Mouse (Mus musculus): ENCODE results near the gene Pogz. TPM values are rescaled to one million over a fixed set of nuclear protein-coding genes. Genes with fewer than 3 reads are reported as not detected.
A peak's percentile ranks its signal among the peaks of the same experiment; 100 is the strongest.

The Pogz gene
- 23.8 and 24.3 TPM in 2 replicates for polyA plus RNA-seq (2014; fragmentation: Nextera tagmentation; extraction: Ambion mirVana)

DNA sequence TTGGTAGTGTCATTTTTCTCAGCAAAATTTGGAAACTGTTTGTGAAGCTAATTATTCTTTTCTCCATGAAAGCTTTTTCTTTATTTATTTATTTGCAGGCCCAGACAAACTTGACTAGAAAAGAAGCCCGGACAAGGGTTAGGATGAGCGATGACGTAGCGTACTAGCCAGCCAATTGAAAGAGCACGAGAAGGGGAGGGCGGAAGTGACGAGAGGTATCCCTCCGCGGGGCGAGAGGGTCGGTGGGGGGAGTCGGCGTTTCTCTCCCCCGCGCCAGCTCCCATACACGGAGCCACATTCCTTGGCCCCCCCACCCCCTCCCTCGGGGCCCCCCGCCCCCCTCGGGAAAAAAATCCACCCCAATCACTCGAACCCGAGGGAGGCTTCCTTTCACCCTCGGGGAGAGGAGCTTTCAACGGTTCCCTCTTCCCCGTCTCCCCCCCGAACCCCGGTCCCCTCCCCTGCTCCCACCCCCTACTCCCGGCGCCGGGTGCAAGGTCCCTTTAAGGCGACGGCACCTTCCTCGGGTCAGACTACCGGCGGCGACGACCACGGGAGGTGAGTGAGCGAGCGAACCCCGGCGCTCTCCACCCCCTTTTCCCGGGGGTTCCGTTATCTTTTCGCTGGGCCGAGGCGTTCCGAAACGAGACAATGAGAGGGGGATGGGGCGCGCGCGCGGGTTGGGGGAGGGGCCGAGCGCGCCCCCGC is at the start of gene Pogz:
Gene Pogz, plus strand, starts transcription at position 385 of the 708 bp plus-strand sequence.
- Histone ChIP-seq H3K27me3 (ENCODE audit: control insufficient read depth, insufficient read depth, low read length) (no peaks in the 10 kb centered on the region), H3K4me3 (ENCODE audit: low read depth, low read length) (peak within 1 kb of the TSS; percentile 64)
- under 1% methylated on average over 38 of the region's 57 CpGs for WGBS

DNA sequence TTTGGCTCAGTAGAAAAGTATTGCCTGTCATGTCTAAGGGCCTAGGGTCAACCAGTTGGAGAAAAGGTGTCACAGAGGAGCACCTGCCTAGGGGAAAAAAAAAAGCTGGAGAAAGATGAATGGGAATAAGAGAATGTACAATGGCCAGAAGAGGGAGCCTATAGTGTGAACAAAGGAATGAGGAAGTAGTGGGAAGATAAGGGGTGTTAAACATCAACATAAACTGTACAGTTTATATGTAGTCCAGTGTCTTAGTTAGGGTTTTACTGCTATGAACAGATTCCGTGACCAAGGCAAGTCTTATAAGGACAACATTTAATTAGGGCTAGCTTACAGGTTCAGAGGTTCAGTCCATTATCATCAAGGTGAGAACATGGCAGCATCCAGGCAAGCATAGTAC is 48.3 kb upstream of the Pogz start:
- Histone ChIP-seq H3K9me3 (ENCODE audit: control insufficient read depth, low read length) (no peaks in the 10 kb centered on the region), H3K27me3 (ENCODE audit: control insufficient read depth, insufficient read depth, low read length) (no peaks in the 10 kb centered on the region), H3K4me3 (ENCODE audit: low read depth, low read length) (no peak overlapping the region), H3K9ac (ENCODE audit: low read depth, low read length) (no peak overlapping the region), H3K4me1 (replicated peaks; ENCODE audit: control insufficient read depth, insufficient read depth, low read length) (no peaks in the 10 kb centered on the region; the same call in 1 of the 2 replicates), H3K36me3 (ENCODE audit: control insufficient read depth, insufficient read depth, low read length) (no peaks in the 10 kb centered on the region), H3K4me2 (replicated peaks; ENCODE audit: low read depth, low read length) (no peak overlapping the region), H3K27ac (ENCODE audit: low read depth, low read length) (no peak overlapping the region)
- 94% methylated on average over 1 of the region's 1 CpGs for WGBS
- ATAC-seq (ENCODE audit: low FRiP score) (no peak), DNase-seq (ENCODE audit: low spot score) (no peak)

More for the DNA sequence above, at the start of gene Pogz:
- ATAC-seq (ENCODE audit: low FRiP score) (peak; percentile 96), DNase-seq (ENCODE audit: low spot score) (peak; percentile 96)
- H3K27ac ChIP-seq (ENCODE audit: low read depth, low read length): peak within 1 kb of the TSS; percentile 97
- no peaks in the 10 kb centered on the region for H3K9me3 ChIP-seq (ENCODE audit: control insufficient read depth, low read length)
- H3K4me2 ChIP-seq (replicated peaks; ENCODE audit: low read depth, low read length): peak within 1 kb of the TSS; percentile 48
- H3K4me1 ChIP-seq (replicated peaks; ENCODE audit: control insufficient read depth, insufficient read depth, low read length): no peaks in the 10 kb centered on the region
- H3K9ac ChIP-seq (ENCODE audit: low read depth, low read length): peak within 1 kb of the TSS; percentile 83
- no peaks in the 10 kb centered on the region for H3K36me3 ChIP-seq (ENCODE audit: control insufficient read depth, insufficient read depth, low read length)

DNA sequence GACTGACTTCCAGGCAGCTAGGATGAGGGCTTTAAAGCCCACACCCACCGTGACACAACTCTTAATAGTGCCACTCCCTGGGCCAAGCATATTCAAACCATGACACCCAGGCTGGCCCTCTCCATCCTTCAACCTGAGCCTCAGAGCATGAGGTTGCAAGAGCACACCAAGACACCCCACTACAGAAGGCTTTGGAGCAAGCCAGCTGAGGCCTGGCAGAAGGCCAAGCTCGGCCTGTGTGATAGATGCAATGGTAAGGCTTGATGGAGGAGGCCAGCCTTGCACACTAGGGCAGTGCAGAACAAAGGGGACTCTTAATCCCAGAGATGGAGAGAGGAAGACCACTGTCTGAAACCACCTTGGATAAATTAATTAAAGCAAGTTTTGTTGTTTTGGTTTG is 47.9 kb upstream of the Pogz start:
- H3K36me3 ChIP-seq (ENCODE audit: control insufficient read depth, insufficient read depth, low read length): no peaks in the 10 kb centered on the region
- no peaks in the 10 kb centered on the region for H3K27me3 ChIP-seq (ENCODE audit: control insufficient read depth, insufficient read depth, low read length)
- no peaks in the 10 kb centered on the region; the same call in 1 of the 2 replicates for H3K4me1 ChIP-seq (replicated peaks; ENCODE audit: control insufficient read depth, insufficient read depth, low read length)
- H3K27ac ChIP-seq (ENCODE audit: low read depth, low read length): no peak overlapping the region
- H3K4me3 ChIP-seq (ENCODE audit: low read depth, low read length): no peak overlapping the region
- 92% methylated on average over 2 of the region's 2 CpGs for WGBS
- no peaks in the 10 kb centered on the region for H3K9me3 ChIP-seq (ENCODE audit: control insufficient read depth, low read length)
- H3K9ac ChIP-seq (ENCODE audit: low read depth, low read length): no peak overlapping the region
- H3K4me2 ChIP-seq (replicated peaks; ENCODE audit: low read depth, low read length): no peak overlapping the region
- DNase-seq (ENCODE audit: low spot score) (no peak), ATAC-seq (ENCODE audit: low FRiP score) (no peak)

DNA sequence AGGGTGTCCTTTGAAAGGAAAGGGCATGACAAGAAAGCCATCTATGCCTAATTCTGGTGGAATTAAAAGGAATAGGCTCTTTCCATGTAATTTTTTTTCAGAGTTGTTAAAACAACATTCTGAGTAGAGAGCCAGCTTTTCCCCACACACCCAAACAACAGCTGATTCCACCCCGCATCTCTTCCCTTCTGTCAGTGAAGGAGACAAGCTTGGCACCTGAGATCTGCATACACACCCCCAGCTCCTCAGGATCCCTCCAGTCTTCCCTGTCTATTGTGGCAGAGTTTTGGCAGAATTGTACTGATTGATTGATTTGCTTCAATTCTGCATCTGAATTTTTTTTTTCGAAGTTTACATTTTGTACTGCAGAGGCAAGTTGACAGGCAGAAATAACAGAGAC is 45.1 kb upstream of the Pogz start:
- Histone ChIP-seq H3K4me1 (replicated peaks; ENCODE audit: control insufficient read depth, insufficient read depth, low read length) (no peaks in the 10 kb centered on the region), H3K27ac (ENCODE audit: low read depth, low read length) (no peak overlapping the region), H3K36me3 (ENCODE audit: control insufficient read depth, insufficient read depth, low read length) (no peaks in the 10 kb centered on the region), H3K9ac (ENCODE audit: low read depth, low read length) (no peak overlapping the region), H3K4me2 (replicated peaks; ENCODE audit: low read depth, low read length) (no peak overlapping the region), H3K4me3 (ENCODE audit: low read depth, low read length) (no peak overlapping the region), H3K27me3 (ENCODE audit: control insufficient read depth, insufficient read depth, low read length) (no peaks in the 10 kb centered on the region), H3K9me3 (ENCODE audit: control insufficient read depth, low read length) (no peaks in the 10 kb centered on the region)
- DNase-seq (ENCODE audit: low spot score) (no peak), ATAC-seq (ENCODE audit: low FRiP score) (no peak)
- WGBS: 90% methylated on average over 2 of the region's 2 CpGs

DNA sequence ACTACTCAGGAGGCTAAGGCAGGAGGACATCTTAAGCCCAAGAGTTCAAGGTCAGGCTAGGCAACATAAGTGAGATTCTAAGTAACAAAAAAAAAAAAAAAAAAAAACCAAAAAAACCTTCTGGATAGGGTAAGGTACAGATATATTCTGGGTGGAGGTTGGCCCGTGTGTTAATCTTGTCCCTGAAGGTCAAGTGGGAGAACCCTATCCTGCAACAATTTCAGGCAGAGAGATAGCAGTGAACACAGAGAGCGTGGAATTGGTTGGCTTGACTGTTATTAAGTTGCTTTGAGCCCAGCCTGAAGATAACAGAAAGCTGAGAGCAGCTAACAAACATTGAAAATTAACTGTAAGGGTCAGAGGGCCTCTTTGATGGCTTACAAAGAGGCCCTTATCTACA is 43.7 kb upstream of the Pogz start:
- no peaks in the 10 kb centered on the region for H3K27me3 ChIP-seq (ENCODE audit: control insufficient read depth, insufficient read depth, low read length)
- no peaks in the 10 kb centered on the region for H3K36me3 ChIP-seq (ENCODE audit: control insufficient read depth, insufficient read depth, low read length)
- ATAC-seq (ENCODE audit: low FRiP score): no peak
- no peak overlapping the region for H3K4me3 ChIP-seq (ENCODE audit: low read depth, low read length)
- no peak overlapping the region for H3K4me2 ChIP-seq (replicated peaks; ENCODE audit: low read depth, low read length)
- H3K9ac ChIP-seq (ENCODE audit: low read depth, low read length): no peak overlapping the region
- 84% methylated on average over 2 of the region's 2 CpGs for WGBS
- no peaks in the 10 kb centered on the region for H3K4me1 ChIP-seq (replicated peaks; ENCODE audit: control insufficient read depth, insufficient read depth, low read length)
- H3K27ac ChIP-seq (ENCODE audit: low read depth, low read length): no peak overlapping the region
- no peaks in the 10 kb centered on the region for H3K9me3 ChIP-seq (ENCODE audit: control insufficient read depth, low read length)
- DNase-seq (ENCODE audit: low spot score): no peak

DNA sequence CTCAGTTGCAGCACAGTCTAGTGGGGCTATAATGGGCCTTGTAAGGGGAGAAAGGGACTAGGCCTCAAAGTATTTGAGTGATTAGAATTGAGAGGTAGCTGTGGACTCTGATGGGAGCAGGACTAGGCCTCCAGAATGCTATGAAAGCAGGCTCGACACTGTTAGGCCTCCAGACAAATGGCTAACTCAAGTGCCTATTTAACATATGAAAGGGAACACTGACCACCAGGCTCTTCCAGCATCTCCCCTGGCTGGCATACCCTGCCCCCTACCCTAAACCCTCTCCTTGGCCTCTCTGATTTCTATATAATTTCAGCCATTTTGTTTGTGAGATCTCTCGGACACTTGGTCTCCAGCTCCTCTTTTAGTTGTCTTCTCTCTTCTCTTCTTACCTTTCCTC is 43.0 kb upstream of the Pogz start:
- H3K4me3 ChIP-seq (ENCODE audit: low read depth, low read length): no peak overlapping the region
- no peak for ATAC-seq (ENCODE audit: low FRiP score)
- H3K9ac ChIP-seq (ENCODE audit: low read depth, low read length): no peak overlapping the region
- no peaks in the 10 kb centered on the region for H3K4me1 ChIP-seq (replicated peaks; ENCODE audit: control insufficient read depth, insufficient read depth, low read length)
- no peaks in the 10 kb centered on the region for H3K9me3 ChIP-seq (ENCODE audit: control insufficient read depth, low read length)
- H3K27me3 ChIP-seq (ENCODE audit: control insufficient read depth, insufficient read depth, low read length): no peaks in the 10 kb centered on the region
- H3K36me3 ChIP-seq (ENCODE audit: control insufficient read depth, insufficient read depth, low read length): no peaks in the 10 kb centered on the region
- no peak overlapping the region for H3K27ac ChIP-seq (ENCODE audit: low read depth, low read length)
- DNase-seq (ENCODE audit: low spot score): no peak
- no peak overlapping the region for H3K4me2 ChIP-seq (replicated peaks; ENCODE audit: low read depth, low read length)
- WGBS: 54% methylated on average over 2 of the region's 2 CpGs

DNA sequence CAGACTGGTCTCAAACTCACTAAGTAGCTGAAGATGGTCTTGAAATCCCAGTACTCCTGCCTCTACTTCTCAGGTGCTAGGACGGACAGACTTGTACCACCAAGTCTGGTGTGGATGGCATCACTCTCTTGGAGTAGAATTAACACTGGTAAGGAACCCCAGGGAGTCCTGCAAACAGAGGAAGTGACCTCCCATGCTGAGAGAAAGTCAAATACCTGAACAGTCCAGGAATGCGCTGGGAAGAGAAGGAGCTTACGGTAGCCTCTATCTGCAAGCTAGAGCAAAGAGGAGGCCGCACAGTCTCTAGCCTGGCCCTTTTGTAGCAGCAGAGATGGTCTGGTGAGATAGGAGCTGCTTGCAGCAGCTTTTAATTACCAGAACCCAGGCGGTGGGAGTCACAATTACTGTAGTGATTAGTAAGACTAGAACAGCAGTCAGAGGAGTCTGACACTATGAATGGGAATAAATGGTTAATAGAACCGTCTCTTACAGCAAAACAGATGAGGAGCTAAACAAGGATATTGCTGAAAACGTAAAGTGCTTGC is 41.7 kb upstream of the Pogz start:
- Histone ChIP-seq H3K36me3 (ENCODE audit: control insufficient read depth, insufficient read depth, low read length) (no peaks in the 10 kb centered on the region), H3K4me1 (replicated peaks; ENCODE audit: control insufficient read depth, insufficient read depth, low read length) (no peaks in the 10 kb centered on the region), H3K9ac (ENCODE audit: low read depth, low read length) (no peak overlapping the region), H3K27ac (ENCODE audit: low read depth, low read length) (no peak overlapping the region), H3K4me2 (replicated peaks; ENCODE audit: low read depth, low read length) (no peak overlapping the region), H3K4me3 (ENCODE audit: low read depth, low read length) (no peak overlapping the region), H3K27me3 (ENCODE audit: control insufficient read depth, insufficient read depth, low read length) (no peaks in the 10 kb centered on the region), H3K9me3 (ENCODE audit: control insufficient read depth, low read length) (no peaks in the 10 kb centered on the region)
- no peak for ATAC-seq (ENCODE audit: low FRiP score)
- DNase-seq (ENCODE audit: low spot score): no peak
- WGBS: 60% methylated on average over 7 of the region's 7 CpGs

DNA sequence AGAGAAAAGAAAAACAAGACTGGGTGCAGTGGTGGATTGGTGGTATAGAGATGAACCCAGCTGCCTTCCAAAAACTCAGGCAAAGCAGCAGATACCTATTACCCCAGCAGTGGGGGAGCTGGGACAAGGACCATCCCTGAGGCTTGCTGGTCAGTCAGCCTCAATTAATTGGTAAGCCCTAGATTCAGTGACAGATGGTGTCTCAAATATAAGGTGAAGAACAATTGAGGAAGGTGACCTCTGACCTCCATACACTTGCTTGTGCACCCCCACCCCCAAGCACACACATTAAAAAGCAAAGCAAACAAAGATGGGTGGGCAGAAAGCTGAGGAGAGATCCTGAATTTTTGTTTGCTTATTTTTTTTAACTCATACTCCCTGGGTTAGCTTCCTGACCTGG is 41.2 kb upstream of the Pogz start:
- Histone ChIP-seq H3K27me3 (ENCODE audit: control insufficient read depth, insufficient read depth, low read length) (no peaks in the 10 kb centered on the region), H3K27ac (ENCODE audit: low read depth, low read length) (no peak overlapping the region)

DNA sequence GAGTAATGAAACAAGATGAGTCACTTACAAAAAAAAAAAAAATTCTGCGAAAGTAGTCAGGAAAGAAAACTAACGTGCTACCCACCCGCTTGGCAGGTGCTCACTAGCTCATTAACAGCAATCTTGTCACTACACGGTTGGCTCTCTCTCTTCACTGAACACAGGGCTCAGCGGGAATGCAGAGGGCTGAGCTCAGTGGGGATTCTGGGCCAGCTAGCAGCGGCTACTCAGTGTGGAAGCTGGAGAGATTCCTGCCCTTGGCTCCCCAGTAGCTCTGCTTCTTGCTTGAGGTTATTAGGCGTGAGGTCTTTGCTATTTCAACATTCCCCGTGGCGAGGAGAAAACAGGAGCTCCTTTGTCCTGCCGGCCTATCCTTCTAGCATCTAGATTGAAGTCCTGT is 33.2 kb upstream of the Pogz start:
- WGBS: 6% methylated on average over 10 of the region's 10 CpGs
- Histone ChIP-seq H3K36me3 (ENCODE audit: control insufficient read depth, insufficient read depth, low read length) (no peaks in the 10 kb centered on the region), H3K27ac (ENCODE audit: low read depth, low read length) (no peak overlapping the region), H3K9ac (ENCODE audit: low read depth, low read length) (no peak overlapping the region), H3K9me3 (ENCODE audit: control insufficient read depth, low read length) (no peaks in the 10 kb centered on the region), H3K4me3 (ENCODE audit: low read depth, low read length) (no peak overlapping the region), H3K27me3 (ENCODE audit: control insufficient read depth, insufficient read depth, low read length) (no peaks in the 10 kb centered on the region), H3K4me2 (replicated peaks; ENCODE audit: low read depth, low read length) (no peak overlapping the region), H3K4me1 (replicated peaks; ENCODE audit: control insufficient read depth, insufficient read depth, low read length) (no peaks in the 10 kb centered on the region)
- peak; percentile 30 for DNase-seq (ENCODE audit: low spot score)
- ATAC-seq (ENCODE audit: low FRiP score): no peak

More for the DNA sequence above, 41.2 kb upstream of the Pogz start:
- ATAC-seq (ENCODE audit: low FRiP score): no peak
- H3K9ac ChIP-seq (ENCODE audit: low read depth, low read length): no peak overlapping the region
- no peaks in the 10 kb centered on the region for H3K9me3 ChIP-seq (ENCODE audit: control insufficient read depth, low read length)
- no peak for DNase-seq (ENCODE audit: low spot score)
- no peaks in the 10 kb centered on the region for H3K36me3 ChIP-seq (ENCODE audit: control insufficient read depth, insufficient read depth, low read length)
- H3K4me1 ChIP-seq (replicated peaks; ENCODE audit: control insufficient read depth, insufficient read depth, low read length): no peaks in the 10 kb centered on the region
- H3K4me3 ChIP-seq (ENCODE audit: low read depth, low read length): no peak overlapping the region
- no peak overlapping the region for H3K4me2 ChIP-seq (replicated peaks; ENCODE audit: low read depth, low read length)

Data from hindbrain, embryonic 11.5 days (tissue).